Mouse (Mus musculus): Measurements from ENCODE around the gene Phf3. TPM values are rescaled to one million over a fixed set of nuclear protein-coding genes. Genes with fewer than 3 reads are reported as not detected.

Gene Phf3
- polyA plus RNA-seq, 1 experiment: 24.6 TPM

GRCm38 (mm10) chr1:30805688-30806285 lies 67.9 kb downstream of the Phf3 start:
- no peak for DNase-seq (ENCODE audit: low read depth in 1 of 2, low spot score in 2 of 2)
- no peak overlapping the region for H3K4me3 ChIP-seq (ENCODE audit: extremely low read depth, insufficient read depth, insufficient read length)
- no peaks in the 10 kb centered on the region for H3K4me1 ChIP-seq (ENCODE audit: control insufficient read depth, insufficient read depth, insufficient read length)
- no peaks in the 10 kb centered on the region for H3K27me3 ChIP-seq (ENCODE audit: control insufficient read depth, insufficient read depth, low read length)
- 98% methylated on average over 11 of the region's 11 CpGs for WGBS
- peaks cover 39% of the 10 kb centered on the region for H3K36me3 ChIP-seq (ENCODE audit: control insufficient read depth, insufficient read depth, low read length)
- no peak overlapping the region for H3K27ac ChIP-seq (ENCODE audit: insufficient read depth, low read length)
- TF ChIP-seq POLR2A (IDR thresholded peaks at IDR 0.05; ENCODE audit: low read depth, low read length) (no peak), CTCF (IDR thresholded peaks at IDR 0.05; ENCODE audit: extremely low read depth, insufficient read depth, insufficient read length, insufficient replicate concordance) (no peak)

GRCm38 (mm10) chr1:30804919-30805318 lies 68.8 kb downstream of the Phf3 start:
- Histone ChIP-seq H3K4me1 (ENCODE audit: control insufficient read depth, insufficient read depth, insufficient read length) (no peaks in the 10 kb centered on the region), H3K27me3 (ENCODE audit: control insufficient read depth, insufficient read depth, low read length) (no peaks in the 10 kb centered on the region), H3K4me3 (ENCODE audit: extremely low read depth, insufficient read depth, insufficient read length) (no peak overlapping the region), H3K27ac (ENCODE audit: insufficient read depth, low read length) (no peak overlapping the region), H3K36me3 (ENCODE audit: control insufficient read depth, insufficient read depth, low read length) (peaks cover 35% of the 10 kb centered on the region)
- no peak for TF ChIP-seq CTCF (IDR thresholded peaks at IDR 0.05; ENCODE audit: extremely low read depth, insufficient read depth, insufficient read length, insufficient replicate concordance)
- no peak for TF ChIP-seq POLR2A (IDR thresholded peaks at IDR 0.05; ENCODE audit: low read depth, low read length)
- 96% methylated on average over 7 of the region's 7 CpGs for WGBS
- DNase-seq (ENCODE audit: low read depth in 1 of 2, low spot score in 2 of 2): no peak

GRCm38 (mm10) chr1:30801911-30802310 lies 71.8 kb downstream of the Phf3 start:
- peaks cover 22% of the 10 kb centered on the region for H3K36me3 ChIP-seq (ENCODE audit: control insufficient read depth, insufficient read depth, low read length)
- H3K4me3 ChIP-seq (ENCODE audit: extremely low read depth, insufficient read depth, insufficient read length): no peak overlapping the region
- DNase-seq (ENCODE audit: low read depth in 1 of 2, low spot score in 2 of 2): no peak
- H3K27ac ChIP-seq (ENCODE audit: insufficient read depth, low read length): no peak overlapping the region
- 95% methylated on average over 8 of the region's 8 CpGs for WGBS
- no peaks in the 10 kb centered on the region for H3K27me3 ChIP-seq (ENCODE audit: control insufficient read depth, insufficient read depth, low read length)
- no peaks in the 10 kb centered on the region for H3K4me1 ChIP-seq (ENCODE audit: control insufficient read depth, insufficient read depth, insufficient read length)
- no peak for TF ChIP-seq CTCF (IDR thresholded peaks at IDR 0.05; ENCODE audit: extremely low read depth, insufficient read depth, insufficient read length, insufficient replicate concordance)
- TF ChIP-seq POLR2A (IDR thresholded peaks at IDR 0.05; ENCODE audit: low read depth, low read length): no peak

- Histone ChIP-seq H3K4me3 (ENCODE audit: extremely low read depth, insufficient read depth, insufficient read length) (no peak overlapping the region), H3K27ac (ENCODE audit: insufficient read depth, low read length) (no peak overlapping the region), H3K27me3 (ENCODE audit: control insufficient read depth, insufficient read depth, low read length) (no peaks in the 10 kb centered on the region), H3K36me3 (ENCODE audit: control insufficient read depth, insufficient read depth, low read length) (peaks cover 6% of the 10 kb centered on the region), H3K4me1 (ENCODE audit: control insufficient read depth, insufficient read depth, insufficient read length) (no peaks in the 10 kb centered on the region)
- no peak for DNase-seq (ENCODE audit: low read depth in 1 of 2, low spot score in 2 of 2)
- TF ChIP-seq CTCF (IDR thresholded peaks at IDR 0.05; ENCODE audit: extremely low read depth, insufficient read depth, insufficient read length, insufficient replicate concordance) (no peak), POLR2A (IDR thresholded peaks at IDR 0.05; ENCODE audit: low read depth, low read length) (no peak)
- 81% methylated on average over 6 of the region's 6 CpGs for WGBS
Observed at GRCm38 (mm10) chr1:30799277-30799834, 74.4 kb downstream of the Phf3 start.

- Histone ChIP-seq H3K27ac (ENCODE audit: insufficient read depth, low read length) (no peak overlapping the region), H3K4me3 (ENCODE audit: extremely low read depth, insufficient read depth, insufficient read length) (no peak overlapping the region), H3K4me1 (ENCODE audit: control insufficient read depth, insufficient read depth, insufficient read length) (no peaks in the 10 kb centered on the region), H3K27me3 (ENCODE audit: control insufficient read depth, insufficient read depth, low read length) (no peaks in the 10 kb centered on the region), H3K36me3 (ENCODE audit: control insufficient read depth, insufficient read depth, low read length) (no peaks in the 10 kb centered on the region)
- no peak for DNase-seq (ENCODE audit: low read depth in 1 of 2, low spot score in 2 of 2)
- TF ChIP-seq POLR2A (IDR thresholded peaks at IDR 0.05; ENCODE audit: low read depth, low read length) (no peak), CTCF (IDR thresholded peaks at IDR 0.05; ENCODE audit: extremely low read depth, insufficient read depth, insufficient read length, insufficient replicate concordance) (no peak)
- WGBS: 88% methylated on average over 5 of the region's 5 CpGs
Observed at GRCm38 (mm10) chr1:30794606-30795005, 79.1 kb downstream of the Phf3 start.

GRCm38 (mm10) chr1:30793357-30793883 lies 80.3 kb downstream of the Phf3 start:
- Histone ChIP-seq H3K36me3 (ENCODE audit: control insufficient read depth, insufficient read depth, low read length) (no peaks in the 10 kb centered on the region), H3K27ac (ENCODE audit: insufficient read depth, low read length) (no peak overlapping the region), H3K4me3 (ENCODE audit: extremely low read depth, insufficient read depth, insufficient read length) (no peak overlapping the region), H3K27me3 (ENCODE audit: control insufficient read depth, insufficient read depth, low read length) (no peaks in the 10 kb centered on the region), H3K4me1 (ENCODE audit: control insufficient read depth, insufficient read depth, insufficient read length) (no peaks in the 10 kb centered on the region)
- no peak for DNase-seq (ENCODE audit: low read depth in 1 of 2, low spot score in 2 of 2)
- no peak for TF ChIP-seq POLR2A (IDR thresholded peaks at IDR 0.05; ENCODE audit: low read depth, low read length)
- no peak for TF ChIP-seq CTCF (IDR thresholded peaks at IDR 0.05; ENCODE audit: extremely low read depth, insufficient read depth, insufficient read length, insufficient replicate concordance)
- 67% methylated on average over 7 of the region's 7 CpGs for WGBS

GRCm38 (mm10) chr1:30792935-30793334 lies 80.8 kb downstream of the Phf3 start:
- H3K4me1 ChIP-seq (ENCODE audit: control insufficient read depth, insufficient read depth, insufficient read length): no peaks in the 10 kb centered on the region
- DNase-seq (ENCODE audit: low read depth in 1 of 2, low spot score in 2 of 2): no peak
- no peaks in the 10 kb centered on the region for H3K36me3 ChIP-seq (ENCODE audit: control insufficient read depth, insufficient read depth, low read length)
- 11% methylated on average over 5 of the region's 5 CpGs for WGBS
- no peaks in the 10 kb centered on the region for H3K27me3 ChIP-seq (ENCODE audit: control insufficient read depth, insufficient read depth, low read length)
- no peak overlapping the region for H3K27ac ChIP-seq (ENCODE audit: insufficient read depth, low read length)
- H3K4me3 ChIP-seq (ENCODE audit: extremely low read depth, insufficient read depth, insufficient read length): no peak overlapping the region
- no peak for TF ChIP-seq CTCF (IDR thresholded peaks at IDR 0.05; ENCODE audit: extremely low read depth, insufficient read depth, insufficient read length, insufficient replicate concordance)
- no peak for TF ChIP-seq POLR2A (IDR thresholded peaks at IDR 0.05; ENCODE audit: low read depth, low read length)
